Mouse (Mus musculus): ENCODE data around the gene Mlxipl.

DNA sequence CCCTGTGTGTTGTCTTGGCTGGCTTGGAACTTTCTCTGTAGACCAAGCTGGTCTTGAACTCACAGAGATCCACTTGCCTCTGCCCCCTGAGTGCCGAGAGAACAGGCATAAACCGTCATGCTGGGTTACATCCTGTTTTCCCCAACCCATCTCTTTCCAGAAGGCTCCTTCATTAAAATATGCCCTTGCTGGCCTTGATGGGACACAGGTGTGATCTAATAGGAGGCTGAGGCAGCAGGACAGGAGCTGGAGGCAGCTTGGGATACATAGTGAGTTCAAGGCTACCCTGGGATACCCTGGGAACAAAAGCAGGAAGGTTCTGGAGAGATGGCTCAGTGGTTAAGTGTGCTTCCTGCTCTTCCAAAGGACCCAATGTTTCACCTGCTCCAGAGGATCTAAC is 50.2 kb downstream of the Mlxipl start:
- no peak for TF ChIP-seq GATA1 (IDR thresholded peaks at IDR 0.05; ENCODE audit: borderline replicate concordance, low read length)
- no peak for TF ChIP-seq FLI1 (IDR thresholded peaks at IDR 0.05; ENCODE audit: low read length)

Measured in megakaryocyte, embryonic 14.5 days (primary cell).